Comparison of ENCODE assay signal across 16 mouse cellular contexts in genomic region chr5:100049904-100050303, GRCm38 (mm10).
"Had no signal": no experiment of that assay in that cellular context is flagged by ENCODE, and none has a peak within 500 bp of the region (broad histone marks: within the 10 kb centered on the region; RNA-seq: fewer than 3 reads in every experiment).

No protein-coding gene starts in this region.

- H3K27ac ChIP-seq: limb, embryonic 12.5 days; lung, embryonic 15.5 days; midbrain, embryonic 10.5 days; neural tube, embryonic 13.5 days; stomach, embryonic 15.5 days had no signal

- H3K27me3 ChIP-seq: limb, embryonic 12.5 days; lung, embryonic 15.5 days; neural tube, embryonic 13.5 days; stomach, embryonic 15.5 days had no signal

- H3K4me2 ChIP-seq: limb, embryonic 12.5 days; liver, embryonic 11.5 days; lung, embryonic 15.5 days; neural tube, embryonic 13.5 days; stomach, embryonic 15.5 days had no signal

- H3K4me3 ChIP-seq: limb, embryonic 12.5 days; lung, embryonic 15.5 days; midbrain, embryonic 10.5 days; neural tube, embryonic 13.5 days; stomach, embryonic 15.5 days had no signal

- H3K36me3 ChIP-seq: stomach, embryonic 15.5 days had no signal

- ATAC-seq: intestine, embryonic 16.5 days; liver, postnatal 0 days had no signal

- H3K9me3 ChIP-seq: lung, embryonic 15.5 days; midbrain, embryonic 10.5 days; neural tube, embryonic 13.5 days; stomach, embryonic 15.5 days had no signal

- H3K9ac ChIP-seq: limb, embryonic 12.5 days; liver, postnatal 0 days; lung, embryonic 15.5 days; neural tube, embryonic 13.5 days; stomach, embryonic 15.5 days had no signal

- DNase-seq: kidney, adult 8-10 months; kidney, postnatal 4 days; liver, postnatal 0 days; lung, postnatal 36 days; midbrain, embryonic 14.5 days; retina, postnatal 1 day; right cerebral cortex, postnatal 4 days; spleen, adult 18-20 months; thymus, postnatal 36 days had no signal
